Mouse (Mus musculus): ENCODE measurements around the gene Olfr44.

The Olfr44 gene

DNA sequence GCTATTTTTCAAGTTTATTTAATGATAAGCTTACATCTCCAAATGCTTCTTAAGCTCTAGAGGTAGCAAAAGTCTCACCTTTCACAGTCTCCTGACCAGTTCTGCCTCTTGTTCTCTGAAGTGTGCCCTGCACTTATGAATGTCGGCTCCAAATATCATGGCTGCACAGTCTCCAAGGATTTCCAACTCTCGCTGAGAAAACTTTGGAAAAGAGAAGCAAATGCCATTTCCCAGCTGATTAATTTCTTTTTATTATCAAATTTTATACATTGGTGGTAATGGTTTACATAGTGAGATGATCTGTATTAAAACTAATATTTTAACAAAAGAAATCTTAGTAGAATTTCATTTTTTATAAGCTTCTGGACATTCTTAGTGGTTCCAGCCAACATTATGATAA, at the start of gene Olfr44:
TSS of gene Olfr44 (minus strand) at position 101 of the 400 bp plus-strand sequence.
- DNase-seq (ENCODE audit: low read depth, low spot score) = no peak

DNA sequence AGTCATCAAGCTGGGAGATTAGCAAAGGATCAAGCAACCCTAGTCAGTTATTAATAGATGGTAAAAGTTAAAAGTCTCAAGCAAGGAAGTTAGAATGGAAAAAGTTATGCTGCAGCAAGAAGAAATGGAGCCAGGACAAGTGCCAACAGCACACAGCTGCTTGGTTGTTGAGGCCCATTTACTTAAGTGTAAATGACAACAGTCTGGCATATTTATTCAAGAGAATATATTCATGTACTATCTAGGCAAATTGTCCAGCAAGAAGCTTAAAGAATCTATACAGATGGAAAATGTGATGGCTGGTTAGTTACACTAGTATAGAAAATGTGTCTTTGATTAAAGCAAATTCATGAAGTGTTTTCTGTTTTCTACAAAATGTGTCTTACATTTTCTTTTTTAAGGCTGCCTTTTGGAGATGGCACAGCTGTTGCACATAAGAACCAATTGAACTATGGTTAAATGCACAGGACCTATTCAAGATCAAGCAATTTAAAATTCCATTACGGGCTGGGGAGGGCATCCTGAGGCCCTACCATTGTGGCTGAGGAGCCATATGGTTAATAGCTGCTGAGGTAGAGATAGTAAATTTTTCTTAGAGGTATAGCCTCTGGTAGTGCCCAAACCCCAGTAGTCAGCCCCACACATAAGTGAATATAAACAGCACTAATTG, 30.0 kb upstream of the Olfr44 start:
- DNase-seq (ENCODE audit: low read depth, low spot score) = no peak

- DNase-seq (ENCODE audit: low read depth, low spot score) = no peak
These were observed 24.8 kb upstream of the Olfr44 start for GRCm38 (mm10) chr9:39518595-39518994.

DNA sequence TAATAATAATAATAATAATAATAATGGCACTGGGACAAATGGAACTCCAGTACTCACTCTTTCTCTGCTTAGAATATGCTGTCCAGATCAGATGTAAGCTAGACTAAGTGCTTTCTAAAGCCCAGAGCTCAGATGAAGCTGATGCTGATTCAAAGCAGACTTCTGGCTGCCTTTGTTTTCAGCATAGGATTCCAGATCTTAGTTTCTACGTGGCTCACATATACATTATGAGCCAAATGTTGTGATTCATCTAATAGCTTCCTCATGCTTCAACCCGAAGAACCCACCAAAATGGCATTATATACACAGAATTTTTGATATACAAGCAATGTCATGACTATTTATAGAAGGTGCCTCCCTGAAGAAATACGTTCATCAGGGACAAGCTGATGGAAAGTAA, 21.7 kb upstream of the Olfr44 start, which contains the start of gene Olfr957:
TSS of gene Olfr957 (minus strand) at position 279 of the 400 bp plus-strand sequence.
- DNase-seq (ENCODE audit: low read depth, low spot score) = no peak

- DNase-seq (ENCODE audit: low read depth, low spot score) = no peak
These were observed 15.6 kb upstream of the Olfr44 start for GRCm38 (mm10) chr9:39509412-39509811.

DNA sequence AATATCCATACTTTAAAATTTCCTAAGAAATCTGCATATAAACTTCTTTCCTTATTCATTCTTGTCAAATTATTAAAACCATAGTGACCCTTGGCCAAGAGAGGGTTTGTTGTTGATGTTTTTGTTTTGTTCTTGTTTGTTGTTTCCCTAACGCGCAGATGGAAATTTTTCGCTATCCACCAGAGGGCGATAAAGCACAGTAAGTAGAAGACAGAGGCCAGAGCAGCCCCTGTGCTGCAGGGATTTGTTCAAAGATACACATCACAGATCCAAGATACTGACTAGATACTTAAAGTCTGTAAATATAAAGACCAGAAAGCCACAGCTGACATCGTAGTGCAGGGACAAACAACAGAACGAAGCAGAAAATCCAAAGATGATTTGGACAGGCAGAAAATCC, 15.2 kb upstream of the Olfr44 start:
- DNase-seq (ENCODE audit: low read depth, low spot score) = no peak

GRCm38 (mm10) chr9:39471844-39472243, 22.0 kb downstream of the Olfr44 start, which contains the start of gene Olfr955:
TSS of gene Olfr955 (minus strand) at chr9:39471944.
- no peak for DNase-seq (ENCODE audit: low read depth, low spot score)

- no peak for DNase-seq (ENCODE audit: low read depth, low spot score)
These were observed 37.4 kb downstream of the Olfr44 start, which contains the start of gene Olfr954 for GRCm38 (mm10) chr9:39456401-39456800. TSS of gene Olfr954 (plus strand) at chr9:39456701.
